Mouse (Mus musculus): ENCODE measurements around the gene Kat6b. TPM values are rescaled to one million over a fixed set of nuclear protein-coding genes. Genes with fewer than 3 reads are reported as not detected.

The Kat6b gene
- polyA plus RNA-seq, 1 experiment: 9.5 TPM

DNA sequence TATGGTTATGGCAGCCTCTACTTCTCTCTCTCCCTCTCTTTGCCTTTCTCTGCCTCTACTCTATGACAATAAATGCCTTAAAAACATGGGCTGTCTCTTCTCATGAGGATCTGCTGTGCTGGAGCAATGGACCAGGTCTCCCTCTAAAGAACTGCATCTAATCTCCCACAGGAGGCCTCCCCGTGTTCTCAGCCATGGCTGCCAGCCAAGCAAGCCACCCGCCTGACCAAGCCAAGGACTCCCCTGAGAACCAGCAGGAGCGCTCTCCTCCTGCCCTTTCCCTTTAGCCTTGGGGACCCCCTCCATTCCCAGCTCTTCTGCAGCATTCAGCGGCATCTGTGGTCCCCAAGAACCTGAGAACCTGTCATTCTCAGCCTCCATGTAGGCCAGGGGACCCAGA, 28.7 kb upstream of the Kat6b start:
- 76% methylated on average over 4 of the region's 4 CpGs for WGBS
- no peak for DNase-seq
- no peaks in the 10 kb centered on the region for H3K36me3 ChIP-seq (ENCODE audit: control insufficient read depth, insufficient read depth, low read length)
- H3K4me3 ChIP-seq (ENCODE audit: insufficient read depth, low read depth, low read length): no peak overlapping the region
- TF ChIP-seq POLR2A (IDR thresholded peaks at IDR 0.05; ENCODE audit: low read depth, low read length) (no peak), CTCF (conservative IDR thresholded peaks at IDR 0.05; ENCODE audit: insufficient read depth, insufficient read length, low read depth, low read length) (no peak)
- no peak overlapping the region for H3K27ac ChIP-seq (ENCODE audit: insufficient read depth, low read depth, low read length)
- no peaks in the 10 kb centered on the region for H3K4me1 ChIP-seq (ENCODE audit: control insufficient read depth, insufficient read depth, low read length)
- no peaks in the 10 kb centered on the region for H3K27me3 ChIP-seq (replicated peaks; ENCODE audit: control insufficient read depth, insufficient read depth, low read length)

DNA sequence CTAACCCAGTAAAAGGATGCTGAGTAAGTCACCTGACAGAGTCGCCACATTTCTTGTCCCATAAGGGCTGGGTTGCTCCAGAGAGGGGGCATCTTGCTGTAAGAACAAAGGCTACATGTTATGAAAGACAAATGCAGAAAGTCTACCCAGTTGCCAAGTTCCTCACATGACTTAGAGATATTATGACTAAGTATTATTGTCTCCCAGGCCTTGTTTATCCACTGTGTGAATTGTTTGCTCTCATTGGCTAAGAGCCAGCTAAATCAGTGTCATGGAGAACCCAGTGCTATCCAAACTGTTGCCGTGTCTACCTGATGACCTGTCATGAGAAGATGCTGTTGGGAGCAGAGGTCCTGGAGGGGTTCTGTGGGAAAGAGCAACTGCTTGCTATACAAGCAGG, 27.3 kb upstream of the Kat6b start:
- Histone ChIP-seq H3K4me1 (ENCODE audit: control insufficient read depth, insufficient read depth, low read length) (no peaks in the 10 kb centered on the region), H3K36me3 (ENCODE audit: control insufficient read depth, insufficient read depth, low read length) (no peaks in the 10 kb centered on the region), H3K27ac (ENCODE audit: insufficient read depth, low read depth, low read length) (no peak overlapping the region), H3K27me3 (replicated peaks; ENCODE audit: control insufficient read depth, insufficient read depth, low read length) (no peaks in the 10 kb centered on the region), H3K4me3 (ENCODE audit: insufficient read depth, low read depth, low read length) (no peak overlapping the region)
- no peak for DNase-seq
- TF ChIP-seq CTCF (conservative IDR thresholded peaks at IDR 0.05; ENCODE audit: insufficient read depth, insufficient read length, low read depth, low read length) (no peak), POLR2A (IDR thresholded peaks at IDR 0.05; ENCODE audit: low read depth, low read length) (no peak)
- WGBS: 73% methylated on average over 2 of the region's 2 CpGs

DNA sequence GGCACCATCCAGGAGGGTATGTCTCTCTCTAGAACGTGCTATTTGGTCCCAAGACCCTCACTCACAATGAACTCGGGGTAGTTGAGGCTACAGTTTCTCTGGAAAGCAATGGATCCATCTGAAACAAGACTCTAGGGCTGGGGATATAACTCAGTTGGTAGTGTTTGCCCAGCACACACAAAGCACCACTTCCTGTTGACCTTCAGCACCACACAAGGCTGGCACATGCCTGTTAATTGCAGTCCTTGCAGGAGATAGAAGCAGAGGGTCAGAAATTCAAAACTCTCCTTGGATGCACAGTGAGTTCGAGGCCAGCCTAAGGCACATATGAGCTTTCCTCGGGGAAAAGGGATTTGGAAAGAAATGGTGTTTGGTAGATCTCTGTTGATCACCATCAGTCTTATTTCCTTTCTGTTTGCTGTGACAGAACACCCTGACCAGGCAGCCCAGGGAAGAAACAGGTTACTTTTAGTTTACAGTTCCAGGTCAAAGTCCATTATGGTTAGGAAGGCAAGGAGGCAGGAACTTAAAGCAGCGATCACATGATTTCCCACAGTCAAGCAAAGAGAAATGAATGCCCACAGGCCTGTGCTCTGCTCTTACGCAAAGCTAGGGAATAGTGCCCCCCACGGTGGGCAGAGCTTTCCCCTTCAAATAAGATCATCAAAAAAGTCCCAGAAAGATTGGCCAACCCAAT, 25.4 kb upstream of the Kat6b start:
- peak; percentile 11 for DNase-seq
- no peak overlapping the region for H3K27ac ChIP-seq (ENCODE audit: insufficient read depth, low read depth, low read length)
- no peak overlapping the region for H3K4me3 ChIP-seq (ENCODE audit: insufficient read depth, low read depth, low read length)
- H3K4me1 ChIP-seq (ENCODE audit: control insufficient read depth, insufficient read depth, low read length): no peaks in the 10 kb centered on the region
- TF ChIP-seq POLR2A (IDR thresholded peaks at IDR 0.05; ENCODE audit: low read depth, low read length) (no peak), CTCF (conservative IDR thresholded peaks at IDR 0.05; ENCODE audit: insufficient read depth, insufficient read length, low read depth, low read length) (no peak)
- 90% methylated on average over 7 of the region's 7 CpGs for WGBS
- H3K36me3 ChIP-seq (ENCODE audit: control insufficient read depth, insufficient read depth, low read length): no peaks in the 10 kb centered on the region
- no peaks in the 10 kb centered on the region for H3K27me3 ChIP-seq (replicated peaks; ENCODE audit: control insufficient read depth, insufficient read depth, low read length)

DNA sequence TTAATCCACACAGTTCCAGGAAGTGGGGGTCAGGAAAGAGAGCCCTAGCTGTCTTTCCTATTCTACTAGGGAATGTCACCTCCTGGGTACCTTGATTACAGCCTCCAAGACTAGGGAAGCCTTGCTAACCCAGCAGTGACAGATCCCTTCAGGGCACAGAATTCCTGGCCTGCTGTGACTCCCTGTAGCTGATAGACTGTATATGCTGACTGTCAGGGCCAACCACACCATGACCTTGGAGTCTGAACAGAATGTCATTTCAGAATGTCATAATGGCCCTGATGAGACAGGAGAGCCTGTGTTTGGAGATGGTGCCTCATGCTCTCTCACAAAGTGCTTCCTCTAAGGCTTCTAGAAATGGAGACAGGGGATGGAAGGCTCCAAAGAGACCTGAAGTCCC, 24.7 kb upstream of the Kat6b start:
- Histone ChIP-seq H3K36me3 (ENCODE audit: control insufficient read depth, insufficient read depth, low read length) (no peaks in the 10 kb centered on the region), H3K27me3 (replicated peaks; ENCODE audit: control insufficient read depth, insufficient read depth, low read length) (no peaks in the 10 kb centered on the region), H3K4me3 (ENCODE audit: insufficient read depth, low read depth, low read length) (no peak overlapping the region), H3K4me1 (ENCODE audit: control insufficient read depth, insufficient read depth, low read length) (no peaks in the 10 kb centered on the region), H3K27ac (ENCODE audit: insufficient read depth, low read depth, low read length) (no peak overlapping the region)
- no peak for TF ChIP-seq CTCF (conservative IDR thresholded peaks at IDR 0.05; ENCODE audit: insufficient read depth, insufficient read length, low read depth, low read length)
- TF ChIP-seq POLR2A (IDR thresholded peaks at IDR 0.05; ENCODE audit: low read depth, low read length): no peak
- no peak for DNase-seq

DNA sequence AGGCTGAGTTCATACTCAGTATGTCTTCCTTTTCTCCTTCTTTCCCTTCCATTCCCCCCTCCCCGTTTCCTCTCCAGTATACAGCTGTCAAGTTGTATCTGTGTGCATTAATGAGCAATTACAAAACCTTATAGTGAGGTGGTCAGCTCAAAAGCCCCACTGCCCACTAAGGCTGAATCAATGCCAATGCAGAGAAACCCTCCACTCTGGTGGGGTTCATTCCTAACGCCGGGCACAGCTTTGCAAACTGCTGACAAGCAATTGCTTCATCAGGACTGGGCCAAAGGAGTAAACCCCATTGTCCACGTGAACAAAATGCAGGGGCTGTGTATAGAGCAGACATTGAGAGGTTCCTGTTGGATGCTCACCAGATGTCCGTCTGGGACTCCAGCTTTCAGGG, 23.4 kb upstream of the Kat6b start:
- no peak overlapping the region for H3K4me3 ChIP-seq (ENCODE audit: insufficient read depth, low read depth, low read length)
- H3K27ac ChIP-seq (ENCODE audit: insufficient read depth, low read depth, low read length): no peak overlapping the region
- no peaks in the 10 kb centered on the region for H3K4me1 ChIP-seq (ENCODE audit: control insufficient read depth, insufficient read depth, low read length)
- TF ChIP-seq CTCF (conservative IDR thresholded peaks at IDR 0.05; ENCODE audit: insufficient read depth, insufficient read length, low read depth, low read length): no peak
- TF ChIP-seq POLR2A (IDR thresholded peaks at IDR 0.05; ENCODE audit: low read depth, low read length): no peak
- H3K36me3 ChIP-seq (ENCODE audit: control insufficient read depth, insufficient read depth, low read length): no peaks in the 10 kb centered on the region
- no peaks in the 10 kb centered on the region for H3K27me3 ChIP-seq (replicated peaks; ENCODE audit: control insufficient read depth, insufficient read depth, low read length)
- DNase-seq: no peak
- WGBS: 85% methylated on average over 5 of the region's 5 CpGs

DNA sequence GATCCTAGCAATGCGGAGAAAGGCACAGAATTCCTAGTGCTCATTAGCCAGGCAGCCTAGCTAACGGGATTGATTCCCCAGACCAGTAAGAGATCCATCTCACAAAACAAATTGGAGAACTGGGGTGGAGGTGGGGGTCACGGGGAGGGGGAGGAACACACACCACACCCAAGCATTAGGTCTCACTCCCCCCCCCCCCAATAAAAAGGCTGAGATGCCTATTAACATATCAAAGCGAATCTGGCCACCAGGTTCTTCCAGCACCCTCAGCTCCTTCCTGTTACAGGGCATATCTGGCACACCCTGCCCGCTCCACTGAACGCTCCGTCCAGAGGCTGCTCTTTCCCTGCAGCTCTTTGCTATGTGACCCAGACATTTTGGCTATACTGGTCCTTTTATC, 22.5 kb upstream of the Kat6b start:
- DNase-seq: no peak
- no peaks in the 10 kb centered on the region for H3K27me3 ChIP-seq (replicated peaks; ENCODE audit: control insufficient read depth, insufficient read depth, low read length)
- H3K4me1 ChIP-seq (ENCODE audit: control insufficient read depth, insufficient read depth, low read length): no peaks in the 10 kb centered on the region
- H3K27ac ChIP-seq (ENCODE audit: insufficient read depth, low read depth, low read length): no peak overlapping the region
- H3K4me3 ChIP-seq (ENCODE audit: insufficient read depth, low read depth, low read length): no peak overlapping the region
- H3K36me3 ChIP-seq (ENCODE audit: control insufficient read depth, insufficient read depth, low read length): no peaks in the 10 kb centered on the region
- TF ChIP-seq CTCF (conservative IDR thresholded peaks at IDR 0.05; ENCODE audit: insufficient read depth, insufficient read length, low read depth, low read length): no peak
- TF ChIP-seq POLR2A (IDR thresholded peaks at IDR 0.05; ENCODE audit: low read depth, low read length): no peak
- 61% methylated on average over 7 of the region's 7 CpGs for WGBS

DNA sequence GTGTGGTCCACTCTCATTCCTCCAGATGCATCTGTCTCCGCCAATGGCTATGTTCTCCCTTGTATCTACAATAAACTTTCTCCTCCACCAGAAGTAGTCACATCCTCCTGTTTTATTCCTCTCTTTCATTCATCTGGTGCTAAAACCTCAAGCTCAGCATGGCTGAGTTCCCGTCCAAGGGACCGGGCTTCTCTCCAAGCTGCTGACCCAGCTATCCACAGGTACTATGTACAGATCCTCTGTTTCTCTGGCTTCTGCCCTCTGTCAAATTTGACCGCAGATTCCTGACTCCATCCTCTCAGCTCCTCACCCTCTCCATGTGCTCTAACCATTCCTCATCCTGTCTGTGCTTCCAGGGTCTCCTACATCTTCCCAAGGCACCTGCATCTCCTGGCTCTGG, 22.1 kb upstream of the Kat6b start:
- H3K27ac ChIP-seq (ENCODE audit: insufficient read depth, low read depth, low read length): no peak overlapping the region
- TF ChIP-seq CTCF (conservative IDR thresholded peaks at IDR 0.05; ENCODE audit: insufficient read depth, insufficient read length, low read depth, low read length) (no peak), POLR2A (IDR thresholded peaks at IDR 0.05; ENCODE audit: low read depth, low read length) (no peak)
- no peak overlapping the region for H3K4me3 ChIP-seq (ENCODE audit: insufficient read depth, low read depth, low read length)
- WGBS: 78% methylated on average over 4 of the region's 4 CpGs
- H3K4me1 ChIP-seq (ENCODE audit: control insufficient read depth, insufficient read depth, low read length): no peaks in the 10 kb centered on the region
- H3K27me3 ChIP-seq (replicated peaks; ENCODE audit: control insufficient read depth, insufficient read depth, low read length): no peaks in the 10 kb centered on the region
- no peaks in the 10 kb centered on the region for H3K36me3 ChIP-seq (ENCODE audit: control insufficient read depth, insufficient read depth, low read length)
- DNase-seq: no peak

Data from kidney, adult 2 months (tissue).